Mouse (Mus musculus) heart, embryonic 15.5 days (tissue): ENCODE measurements around the gene Ankib1. TPM values are rescaled to one million over a fixed set of nuclear protein-coding genes. Genes with fewer than 3 reads are reported as not detected.
A peak's percentile ranks its signal among the peaks of the same experiment; 100 is the strongest.

Experiments
- ATAC-seq: fragments of 200-750 bp; cut with Nextera tagmentation; replicated peaks from 2 replicates; pipeline ENCODE4 v1.8.0; 2017; ENCODE audit warnings: low read depth, moderate TSS enrichment; ENCODE audit not compliant: insufficient number of reproducible peaks, insufficient read depth, low FRiP score
- H3K27ac ChIP-seq: fragments of 300-500 bp; sonication (generic); 2 replicates; pipeline ENCODE4 v1.5.1; 2015; ENCODE audit warnings: mild to moderate bottlenecking, inconsistent platforms
- H3K27me3 ChIP-seq: fragments of 300-500 bp; sonication (generic); 2 replicates; pipeline ENCODE4 v1.6.1; 2015; ENCODE audit warnings: inconsistent platforms
- H3K36me3 ChIP-seq: fragments of 300-500 bp; sonication (generic); 2 replicates; pipeline ENCODE4 v1.6.1; 2015; ENCODE audit warnings: mild to moderate bottlenecking, inconsistent platforms
- H3K4me1 ChIP-seq: fragments of 300-500 bp; sonication (generic); replicated peaks from 2 replicates; pipeline ENCODE4 v1.6.1; 2015; ENCODE audit warnings: inconsistent platforms
- H3K4me2 ChIP-seq: fragments of 300-500 bp; sonication (generic); 2 replicates; pipeline ENCODE4 v1.6.1; 2015; ENCODE audit warnings: inconsistent platforms, mild to moderate bottlenecking, moderate library complexity
- H3K4me3 ChIP-seq: fragments of 300-500 bp; sonication (generic); 2 replicates; pipeline ENCODE4 v1.5.1; 2015; ENCODE audit warnings: mild to moderate bottlenecking, inconsistent platforms
- H3K9ac ChIP-seq: fragments of 300-500 bp; sonication (generic); 2 replicates; pipeline ENCODE4 v1.6.1; 2015; ENCODE audit warnings: mild to moderate bottlenecking, inconsistent platforms
- H3K9me3 ChIP-seq: fragments of 300-500 bp; sonication (generic); replicated peaks from 2 replicates; pipeline ENCODE4 v1.6.1; 2016; ENCODE audit warnings: inconsistent platforms
- WGBS: fragments of 180-500 bp; shearing (Covaris S2); methylation state at CpG from one replicate; pipeline ENCODE4 v1.1.7; 2015; ENCODE audit warnings: mixed read lengths; 5-methylcytosine and 5-hydroxymethylcytosine counted together
- microRNA-seq: library from miRNA; unstranded; fragments of <30 nt; microRNA quantifications from one replicate; pipeline ENCODE4, GENCODE M21; 2016
- polyA plus RNA-seq: library from polyadenylated mRNA; unstranded; fragments of >200 nt; fragmentation: Nextera tagmentation; extraction: Ambion mirVana; gene quantifications from 2 replicates; pipeline ENCODE4 v1.2.1, GENCODE M21; 2015

Gene Ankib1
- polyA plus RNA-seq, 1 experiment from 2014 or later, result 5.0 TPM

DNA sequence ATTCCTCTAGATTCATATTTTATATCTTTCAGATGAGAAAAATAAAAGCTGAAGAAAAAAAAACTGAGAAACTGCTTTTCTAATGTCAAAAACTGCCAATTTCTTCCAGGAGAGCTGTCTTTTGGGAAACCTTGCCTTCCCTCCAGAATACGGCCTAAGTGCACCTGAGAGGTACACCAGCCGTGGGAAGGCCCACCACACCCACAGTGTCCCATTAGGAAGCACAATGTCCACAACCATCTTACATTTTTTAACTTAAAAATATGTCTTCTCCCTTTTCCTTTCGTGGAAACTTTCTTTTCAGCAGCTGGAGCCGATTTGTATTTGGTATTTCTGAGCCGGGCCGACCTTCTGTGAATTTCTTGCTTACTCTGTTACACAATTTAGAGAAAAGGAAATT lies 156.2 kb downstream of the Ankib1 start:
- Histone ChIP-seq H3K4me2 (peak overlapping the region; percentile 65), H3K36me3 (peaks cover 30% of the 10 kb centered on the region), H3K4me1 (peaks cover 10% of the 10 kb centered on the region), H3K9ac (peak overlapping the region; percentile 88), H3K4me3 (peak overlapping the region; percentile 82), H3K27ac (no peak overlapping the region), H3K27me3 (no peaks in the 10 kb centered on the region), H3K9me3 (no peaks in the 10 kb centered on the region)
- ATAC-seq, result no peak
- 22% methylated on average over 6 of the region's 6 CpGs for WGBS

DNA sequence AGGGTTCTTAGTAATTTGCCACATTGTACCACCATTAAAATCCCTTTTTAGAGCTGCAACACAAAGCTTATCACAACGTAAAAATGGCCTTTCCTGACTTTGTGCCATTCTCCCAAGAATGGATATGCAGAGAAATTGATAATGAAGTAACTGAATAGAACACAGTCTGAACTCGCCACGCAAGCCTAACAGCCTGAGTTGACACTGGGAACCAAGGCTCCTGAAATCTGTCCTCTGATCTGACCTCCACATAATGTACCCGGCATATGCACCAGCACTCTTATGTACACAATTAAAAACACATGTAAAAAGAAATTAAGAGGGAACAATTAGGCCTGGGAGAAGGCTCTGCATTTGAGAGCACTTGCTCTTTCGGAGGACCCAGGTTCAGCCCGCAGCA lies 157.4 kb downstream of the Ankib1 start:
- H3K36me3 ChIP-seq, result peaks cover 39% of the 10 kb centered on the region
- peaks cover 10% of the 10 kb centered on the region for H3K4me1 ChIP-seq
- ATAC-seq, result no peak
- no peaks in the 10 kb centered on the region for H3K9me3 ChIP-seq
- H3K27ac ChIP-seq, result no peak overlapping the region
- no peak overlapping the region for H3K4me3 ChIP-seq
- no peak overlapping the region for H3K9ac ChIP-seq
- WGBS, result 80% methylated on average over 6 of the region's 6 CpGs
- no peaks in the 10 kb centered on the region for H3K27me3 ChIP-seq
- no peak overlapping the region for H3K4me2 ChIP-seq

DNA sequence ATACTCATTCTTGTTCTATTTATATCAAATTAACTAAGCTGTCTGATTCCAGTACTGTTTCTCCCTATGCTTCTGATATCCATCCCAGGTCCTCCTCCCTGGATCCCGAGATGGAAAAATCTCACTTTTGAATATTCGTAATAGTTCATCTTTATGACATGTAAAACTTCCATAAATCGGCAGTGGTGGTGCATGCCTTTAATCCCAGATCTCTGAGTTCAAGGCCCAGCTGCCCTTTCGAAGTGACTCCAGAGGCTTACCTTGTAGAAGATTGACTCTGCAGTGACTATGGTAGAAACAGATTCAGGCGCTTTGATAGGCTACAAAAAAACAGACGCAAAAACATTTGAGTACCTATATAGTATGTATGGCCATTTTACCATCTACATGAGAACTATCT lies 158.1 kb downstream of the Ankib1 start:
- Histone ChIP-seq H3K9me3 (no peaks in the 10 kb centered on the region), H3K4me3 (no peak overlapping the region), H3K27me3 (no peaks in the 10 kb centered on the region), H3K27ac (no peak overlapping the region), H3K4me1 (peaks cover 10% of the 10 kb centered on the region), H3K36me3 (peaks cover 41% of the 10 kb centered on the region), H3K4me2 (no peak overlapping the region), H3K9ac (no peak overlapping the region)
- WGBS, result 93% methylated on average over 6 of the region's 6 CpGs
- ATAC-seq, result no peak

Small RNAs within 50 kb of the gene (microRNA-seq; reads per million reads assigned to microRNA genes)
- not detected for gene Gm22926
- not detected for gene Gm26238

Other genes with a start within 250 kb of the Ankib1 start
- gene 1700109H08Rik, start 231.4 kb downstream of the Ankib1 start, polyA plus RNA-seq, result 1.6 and 2.4 TPM in 2 replicates
- 10.1 and 11.3 TPM in 2 replicates for gene Pex1, start 206.9 kb downstream of the Ankib1 start, polyA plus RNA-seq
- gene Rbm48, start 206.3 kb downstream of the Ankib1 start, polyA plus RNA-seq, result 7.6 and 9.4 TPM in 2 replicates
- gene Tmbim7, start 151.7 kb downstream of the Ankib1 start, polyA plus RNA-seq, result not detected in 2 replicates
- 50.9 and 57.6 TPM in 2 replicates for gene Gatad1, start 145.7 kb downstream of the Ankib1 start, polyA plus RNA-seq
- gene Krit1, start 259 bp upstream of the Ankib1 start, polyA plus RNA-seq, result 34.9 and 35.8 TPM in 2 replicates
- gene Lrrd1, start 42.2 kb upstream of the Ankib1 start, polyA plus RNA-seq, result 0.14 and 0.21 TPM in 2 replicates
- 4.6 and 4.8 TPM in 2 replicates for gene Mterf1a, start 91.0 kb upstream of the Ankib1 start, polyA plus RNA-seq
- 82.3 and 102 TPM in 2 replicates for gene Akap9, start 125.1 kb upstream of the Ankib1 start, polyA plus RNA-seq